Mouse (Mus musculus) MEL (cell line): ENCODE results near the gene Boll. TPM values are rescaled to one million over a fixed set of nuclear protein-coding genes. Genes with fewer than 3 reads are reported as not detected.

ENCODE experiments used
- DNase-seq: peaks from one replicate; pipeline ENCODE4 v3.0.0; 2011; ENCODE audit warnings: low read depth, low spot score
- H3K27ac ChIP-seq: 2 replicates; pipeline ENCODE4 v1.5.1; 2012; ENCODE audit warnings: low read depth, mild to moderate bottlenecking, control low read depth, low read length, moderate library complexity; ENCODE audit not compliant: control insufficient read depth
- H3K27me3 ChIP-seq, 2 experiments: fragments of 150-350 bp in 1 of 2; sonication (generic) in 1 of 2; 2 replicates each; pipeline ENCODE4 v1.6.1; 2012; ENCODE audit warnings: low read length in 2 of 2, mild to moderate bottlenecking in 2 of 2, improper control_type of control experiment in 1 of 2, moderate library complexity in 1 of 2; ENCODE audit not compliant: insufficient read depth in 2 of 2, control insufficient read depth in 1 of 2
- H3K36me3 ChIP-seq, 2 experiments: 2 replicates each; pipeline ENCODE4 v1.6.1; 2012 to 2014; ENCODE audit warnings: low read length in 2 of 2, improper control_type of control experiment in 1 of 2, inconsistent platforms in 1 of 2, mild to moderate bottlenecking in 1 of 2; ENCODE audit not compliant: insufficient read depth in 2 of 2, control insufficient read depth in 1 of 2
- H3K4me1 ChIP-seq, 2 experiments: fragments of 150-350 bp in 1 of 2; sonication (generic) in 1 of 2; 2 replicates each; pipeline ENCODE4 v1.6.1; 2012; ENCODE audit warnings: low read length in 2 of 2, improper control_type of control experiment in 1 of 2, mild to moderate bottlenecking in 1 of 2; ENCODE audit not compliant: insufficient read depth in 2 of 2, control insufficient read depth in 1 of 2
- H3K4me3 ChIP-seq, 2 experiments: fragments of 150-350 bp in 1 of 2; sonication (generic) in 1 of 2; 2 replicates each; pipeline ENCODE4 v1.5.1; 2012; ENCODE audit warnings: low read depth in 2 of 2, low read length in 2 of 2, mild to moderate bottlenecking in 2 of 2, moderate library complexity in 2 of 2, control low read depth in 1 of 2, improper control_type of control experiment in 1 of 2; ENCODE audit not compliant: control insufficient read depth in 1 of 2, insufficient read depth in 1 of 2
- H3K79me2 ChIP-seq: 2 replicates; pipeline ENCODE4 v1.6.1; 2012; ENCODE audit warnings: mild to moderate bottlenecking, low read length, moderate library complexity; ENCODE audit not compliant: control insufficient read depth, poor library complexity, insufficient read depth
- H3K9ac ChIP-seq: 2 replicates; pipeline ENCODE4 v1.6.1; 2012; ENCODE audit warnings: low read depth, mild to moderate bottlenecking, control low read depth, low read length, moderate library complexity; ENCODE audit not compliant: control insufficient read depth, poor library complexity, severe bottlenecking
- H3K9me3 ChIP-seq: fragments of 150-350 bp; sonication (generic); replicated peaks from 2 replicates; pipeline ENCODE4 v1.6.1; 2012; ENCODE audit warnings: mild to moderate bottlenecking, low read length, improper control_type of control experiment, moderate library complexity; ENCODE audit not compliant: insufficient read depth
- CHD1 ChIP-seq: IDR thresholded peaks from 2 replicates; pipeline ENCODE4 v1.6.1; 2012; ENCODE audit warnings: low read depth, mild to moderate bottlenecking, inconsistent platforms, low read length, improper control_type of control experiment
- ETS1 ChIP-seq: IDR thresholded peaks from 2 replicates; pipeline ENCODE4 v1.6.1; 2012; ENCODE audit warnings: low read depth, mild to moderate bottlenecking, inconsistent platforms, low read length, improper control_type of control experiment, moderate library complexity
- HCFC1 ChIP-seq: IDR thresholded peaks from 2 replicates; pipeline ENCODE4 v1.6.1; 2012; ENCODE audit warnings: low read depth, mild to moderate bottlenecking, inconsistent platforms, low read length, improper control_type of control experiment, moderate library complexity
- MAFK ChIP-seq: IDR thresholded peaks from 2 replicates; pipeline ENCODE4 v1.6.1; 2011; ENCODE audit warnings: low read depth, mild to moderate bottlenecking, low read length, improper control_type of control experiment, borderline replicate concordance
- MAX ChIP-seq: IDR thresholded peaks from 2 replicates; pipeline ENCODE4 v1.6.1; 2011; ENCODE audit warnings: low read length, improper control_type of control experiment
- MYC ChIP-seq: IDR thresholded peaks from 2 replicates; pipeline ENCODE4 v1.6.1; 2011; ENCODE audit warnings: low read depth, mild to moderate bottlenecking, low read length, improper control_type of control experiment, moderate library complexity
- NRF1 ChIP-seq: IDR thresholded peaks from 2 replicates; pipeline ENCODE4 v1.6.1; 2014; ENCODE audit warnings: low read depth, mild to moderate bottlenecking, inconsistent platforms, low read length, improper control_type of control experiment, moderate library complexity; ENCODE audit not compliant: poor library complexity, insufficient read depth, severe bottlenecking
- RAD21 ChIP-seq: IDR thresholded peaks from 2 replicates; pipeline ENCODE4 v1.6.1; 2011; ENCODE audit warnings: mild to moderate bottlenecking, low read depth, low read length, improper control_type of control experiment
- SIN3A ChIP-seq: IDR thresholded peaks from 2 replicates; pipeline ENCODE4 v1.6.1; 2012; ENCODE audit warnings: low read length, improper control_type of control experiment, inconsistent platforms
- TAL1 ChIP-seq: IDR thresholded peaks from 2 replicates; pipeline ENCODE4 v1.6.1; 2012; ENCODE audit warnings: mild to moderate bottlenecking, inconsistent platforms, low read length, moderate library complexity, mixed read lengths
- TBP ChIP-seq: IDR thresholded peaks from 2 replicates; pipeline ENCODE4 v1.8.0; 2011; ENCODE audit warnings: low read depth, low read length, improper control_type of control experiment
- UBTF ChIP-seq: IDR thresholded peaks from 2 replicates; pipeline ENCODE4 v1.6.1; 2012; ENCODE audit warnings: low read depth, mild to moderate bottlenecking, inconsistent platforms, low read length, improper control_type of control experiment, moderate library complexity, borderline replicate concordance; ENCODE audit not compliant: insufficient read depth
- polyA plus RNA-seq, 2 experiments: library from polyadenylated mRNA; stranded (reverse) in 1 of 2; unstranded in 1 of 2; fragments of >175 nt in 1 of 2; fragments of >200 nt in 1 of 2; gene quantifications; 2 replicates each; pipeline versions ENCODE4 v1.2.1 to v1.2.4; 2012; ENCODE audit warnings: low replicate concordance in 2 of 2, low read depth in 1 of 2; ENCODE audit not compliant: insufficient read length in 2 of 2, insufficient read depth in 1 of 2, missing spikeins in 1 of 2
- total RNA-seq: library from RNA; depleted of rRNA; stranded (reverse); fragments of 300-350 nt; gene quantifications from 2 replicates; pipeline ENCODE4 v1.2.3, GENCODE M21; 2012

Boll gene
- total and polyA plus RNA-seq, 3 experiments = not detected

DNA sequence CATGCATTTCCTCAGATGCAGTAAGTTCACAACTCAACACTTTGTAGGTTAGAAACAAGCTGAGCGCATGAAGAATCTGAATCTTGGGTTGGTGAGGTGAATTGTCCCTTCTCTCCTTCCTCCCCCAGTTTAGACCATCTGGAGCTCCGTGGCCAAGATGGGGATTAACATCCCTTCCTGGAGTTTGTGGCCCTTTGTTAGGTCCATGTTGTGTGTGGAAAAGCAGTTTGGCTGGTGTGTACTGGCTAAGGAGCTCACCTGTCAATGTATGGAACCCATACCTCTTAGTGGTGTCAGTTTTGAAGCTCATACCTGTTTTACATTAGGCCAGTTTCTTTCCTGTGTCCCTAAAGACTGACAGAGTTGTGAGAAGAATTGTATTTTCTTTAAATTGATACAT lies 47.8 kb upstream of the Boll start:
- H3K4me3 ChIP-seq = no peak overlapping the region
- H3K4me1 ChIP-seq = no peaks in the 10 kb centered on the region
- TF ChIP-seq HCFC1 (no peak), MYC (no peak), CHD1 (no peak)
- TF ChIP-seq, all 39 proteins: peak for 0
- Histone ChIP-seq H3K9me3 (no peaks in the 10 kb centered on the region), H3K27ac (no peak overlapping the region), H3K79me2 (no peaks in the 10 kb centered on the region), H3K9ac (no peak overlapping the region), H3K27me3 (no peaks in the 10 kb centered on the region), H3K36me3 (no peaks in the 10 kb centered on the region)
- no peak for DNase-seq

DNA sequence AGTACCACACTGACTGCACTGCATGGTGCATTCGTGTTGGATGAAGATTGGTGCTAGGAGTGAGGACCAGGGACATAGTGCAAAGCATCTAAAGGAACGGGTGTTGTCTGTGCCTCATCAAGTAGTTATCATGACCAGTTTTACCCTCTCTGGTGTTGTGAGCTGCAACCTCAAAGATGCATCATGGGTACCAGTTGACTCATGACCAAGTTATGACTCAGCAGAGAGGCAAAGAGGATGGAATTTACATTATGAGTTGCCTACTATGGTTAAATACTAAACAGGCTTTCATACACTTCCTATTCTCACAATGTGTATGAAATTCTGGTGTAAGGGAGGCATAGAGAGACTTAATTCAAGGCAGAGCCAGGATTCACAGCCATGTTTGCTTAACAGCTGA lies 47.4 kb upstream of the Boll start:
- H3K79me2 ChIP-seq = no peaks in the 10 kb centered on the region
- no peak overlapping the region for H3K9ac ChIP-seq
- TF ChIP-seq SIN3A = no peak
- no peak for TF ChIP-seq TBP
- TF ChIP-seq MAX = no peak
- no peak for TF ChIP-seq NRF1
- no peak for TF ChIP-seq ETS1
- no peak for TF ChIP-seq MAFK
- no peak overlapping the region for H3K27ac ChIP-seq
- H3K36me3 ChIP-seq = no peaks in the 10 kb centered on the region
- no peaks in the 10 kb centered on the region for H3K4me1 ChIP-seq
- no peaks in the 10 kb centered on the region for H3K9me3 ChIP-seq
- no peak for DNase-seq
- no peak overlapping the region for H3K4me3 ChIP-seq
- H3K27me3 ChIP-seq = no peaks in the 10 kb centered on the region

DNA sequence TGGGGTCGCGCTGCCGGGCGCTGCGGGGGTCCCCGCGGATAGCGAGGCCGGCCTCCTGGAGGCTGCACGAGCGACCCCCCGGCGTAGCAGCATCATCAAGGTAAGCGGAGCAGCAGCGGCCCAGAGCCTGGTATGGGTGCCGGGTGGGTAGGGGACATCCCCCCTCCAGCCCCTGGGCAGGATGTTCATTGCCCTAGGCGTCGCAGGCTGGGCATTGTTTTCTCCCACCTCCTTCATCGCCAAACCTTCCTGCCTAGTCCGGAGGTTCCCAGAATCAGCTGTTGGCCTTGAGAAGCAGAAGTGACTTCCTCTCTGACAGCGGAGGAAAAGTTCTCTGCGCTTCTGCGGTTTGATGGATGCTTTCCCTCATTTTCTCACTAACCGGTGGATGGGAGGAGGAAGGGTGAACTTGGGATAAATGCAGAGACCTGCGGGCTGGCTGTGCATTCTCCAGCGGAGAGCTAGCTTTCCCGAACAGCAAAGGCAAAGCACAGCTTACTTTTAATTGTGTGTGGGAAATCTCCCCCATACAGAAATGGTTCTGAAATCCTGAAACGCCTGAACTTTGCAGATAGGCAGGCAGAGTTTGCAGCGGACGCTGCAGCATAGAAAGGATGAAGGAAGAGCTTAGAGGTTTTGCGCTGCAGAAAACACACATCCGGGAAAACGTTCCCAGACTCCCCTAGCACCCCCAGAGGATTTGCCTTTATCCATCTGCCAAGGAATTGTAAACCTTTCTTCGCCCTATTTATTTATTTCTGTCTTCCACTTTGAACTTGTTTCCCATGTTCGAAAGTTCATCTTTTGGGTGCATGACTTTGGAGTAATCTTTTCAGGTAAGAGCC lies 43.5 kb upstream of the Boll start:
- H3K9ac ChIP-seq = no peak overlapping the region
- no peaks in the 10 kb centered on the region for H3K4me1 ChIP-seq
- H3K27me3 ChIP-seq = no peaks in the 10 kb centered on the region
- H3K36me3 ChIP-seq = no peaks in the 10 kb centered on the region
- H3K27ac ChIP-seq = no peak overlapping the region
- no peaks in the 10 kb centered on the region for H3K9me3 ChIP-seq
- no peak for TF ChIP-seq RAD21
- no peak for TF ChIP-seq MAX
- TF ChIP-seq CHD1 = no peak
- TF ChIP-seq UBTF = no peak
- TF ChIP-seq TAL1 = no peak
- TF ChIP-seq, all 39 proteins: peak for 0
- no peak for DNase-seq
- H3K4me3 ChIP-seq = no peak overlapping the region
- H3K79me2 ChIP-seq = no peaks in the 10 kb centered on the region
